Mouse (Mus musculus): ENCODE measurements at regions not wholly inside any gene's neighbourhood (a gene's known extent, or its start where the extent isn't known, plus 50 kb on each side); places are given as distances from the start of the nearest gene placed in this dataset.
"Not testable (repeated sequence)": the region's sequence is repeated elsewhere in the genome, so short reads cannot be mapped to it uniquely, and the experiment has no call there.

DNA sequence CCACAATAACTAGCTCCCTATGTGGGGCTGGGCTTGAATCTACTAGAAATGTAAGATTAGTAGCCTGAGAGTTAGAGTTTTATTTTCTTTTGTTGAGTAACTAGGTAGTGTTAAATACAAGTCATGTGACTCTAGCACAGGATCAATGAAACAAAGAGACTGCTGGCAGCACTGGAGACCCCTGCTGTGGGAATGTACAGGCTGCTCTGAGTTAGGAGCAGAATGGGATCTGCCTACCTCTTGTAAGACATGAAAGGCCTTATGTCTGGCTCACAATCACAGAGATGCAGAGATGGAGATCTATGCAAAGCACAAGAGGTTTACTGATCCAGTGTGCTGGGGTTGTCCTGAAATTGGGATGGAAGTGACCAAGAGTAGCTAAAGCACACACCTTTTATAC lies 193.9 kb upstream of the Kcnmb2 start:
- H3K4me2 ChIP-seq (ENCODE audit: low read depth, low read length); H3K9me3 ChIP-seq (ENCODE audit: control insufficient read depth, low read length); DNase-seq (ENCODE audit: low spot score); H3K9ac ChIP-seq (ENCODE audit: low read depth, low read length); H3K27ac ChIP-seq (replicated peaks; ENCODE audit: low read depth, low read length); ATAC-seq (ENCODE audit: low read depth); H3K36me3 ChIP-seq (ENCODE audit: control insufficient read depth, insufficient read depth, low read length); H3K4me3 ChIP-seq (ENCODE audit: low read depth, low read length); H3K4me1 ChIP-seq (ENCODE audit: control insufficient read depth, insufficient read depth, low read length); H3K27me3 ChIP-seq (replicated peaks; ENCODE audit: control insufficient read depth, insufficient read depth, low read length): not testable (repeated sequence)

DNA sequence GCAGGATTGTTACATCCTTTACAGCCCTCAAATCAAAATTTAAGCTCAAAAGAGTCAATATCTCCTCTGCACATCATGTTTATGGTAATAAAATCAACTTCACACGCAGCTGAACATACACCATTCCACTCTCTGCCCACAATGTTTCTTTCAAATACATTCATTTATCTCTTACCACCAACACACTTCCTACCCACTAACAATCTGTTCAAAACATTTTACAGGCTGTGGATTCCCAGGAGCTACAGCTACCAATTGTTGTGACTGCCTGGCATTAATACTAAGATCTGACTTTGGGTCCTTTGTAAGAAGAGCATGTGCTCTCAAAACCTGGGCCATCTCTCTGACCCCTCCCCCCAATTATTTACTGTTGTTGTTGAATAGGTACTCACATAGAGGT lies 161.0 kb upstream of the Kcnmb2 start:
- Histone ChIP-seq H3K9me3 (ENCODE audit: control insufficient read depth, low read length) (no peaks in the 10 kb centered on the region), H3K9ac (ENCODE audit: low read depth, low read length) (no peak overlapping the region), H3K4me3 (ENCODE audit: low read depth, low read length) (no peak overlapping the region), H3K27me3 (replicated peaks; ENCODE audit: control insufficient read depth, insufficient read depth, low read length) (no peaks in the 10 kb centered on the region), H3K4me1 (ENCODE audit: control insufficient read depth, insufficient read depth, low read length) (no peaks in the 10 kb centered on the region), H3K36me3 (ENCODE audit: control insufficient read depth, insufficient read depth, low read length) (no peaks in the 10 kb centered on the region), H3K27ac (replicated peaks; ENCODE audit: low read depth, low read length) (no peak overlapping the region), H3K4me2 (ENCODE audit: low read depth, low read length) (no peak overlapping the region)
- DNase-seq (ENCODE audit: low spot score), result no peak
- WGBS, result 58% methylated on average over 1 of the region's 1 CpGs
- ATAC-seq (ENCODE audit: low read depth), result no peak

DNA sequence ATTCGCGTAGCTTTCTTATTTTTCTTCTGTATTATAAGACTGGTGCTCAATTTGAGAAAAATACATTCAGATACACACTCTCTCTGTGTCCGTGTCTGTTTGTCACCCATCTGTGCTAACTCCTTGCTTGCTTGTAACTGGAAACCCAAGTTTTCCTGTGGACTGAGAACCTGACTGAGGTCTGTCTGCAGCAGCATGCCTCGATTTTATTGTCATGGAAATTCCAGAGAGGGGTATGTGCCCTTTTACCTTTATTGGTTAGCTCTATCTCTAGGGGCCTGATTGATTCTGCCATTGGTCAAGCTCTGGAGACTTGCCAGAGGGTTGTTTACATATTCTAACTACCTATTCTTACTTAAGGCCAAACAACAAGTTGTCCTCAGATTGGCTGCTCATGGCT lies 146.4 kb upstream of the Kcnmb2 start:
- Histone ChIP-seq H3K27ac (replicated peaks; ENCODE audit: low read depth, low read length) (no peak overlapping the region), H3K36me3 (ENCODE audit: control insufficient read depth, insufficient read depth, low read length) (no peaks in the 10 kb centered on the region), H3K9ac (ENCODE audit: low read depth, low read length) (no peak overlapping the region), H3K9me3 (ENCODE audit: control insufficient read depth, low read length) (no peaks in the 10 kb centered on the region), H3K4me3 (ENCODE audit: low read depth, low read length) (no peak overlapping the region), H3K4me2 (ENCODE audit: low read depth, low read length) (no peak overlapping the region), H3K27me3 (replicated peaks; ENCODE audit: control insufficient read depth, insufficient read depth, low read length) (no peaks in the 10 kb centered on the region), H3K4me1 (ENCODE audit: control insufficient read depth, insufficient read depth, low read length) (no peaks in the 10 kb centered on the region)
- 80% methylated on average over 4 of the region's 4 CpGs for WGBS
- ATAC-seq (ENCODE audit: low read depth) (no peak), DNase-seq (ENCODE audit: low spot score) (no peak)

DNA sequence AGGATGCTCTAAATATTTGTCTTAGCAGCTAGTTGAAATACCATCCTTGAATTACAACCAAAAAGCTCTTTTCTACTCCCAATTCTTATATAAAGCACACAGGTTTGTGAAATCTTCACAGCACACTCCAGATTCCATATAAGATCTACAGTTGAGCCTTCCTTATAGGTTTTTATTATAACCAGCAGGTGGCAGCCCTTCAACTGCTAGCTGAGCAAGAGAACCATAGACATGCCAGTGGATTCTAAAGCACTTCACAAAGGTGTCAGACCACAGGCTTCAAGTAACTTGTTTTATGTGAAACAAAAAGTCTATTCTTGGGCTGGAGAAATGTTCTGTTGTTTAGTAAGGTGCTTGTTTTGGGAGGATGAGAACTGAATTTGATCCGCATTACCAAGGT lies 133.1 kb upstream of the Kcnmb2 start:
- WGBS, result 87% methylated on average over 1 of the region's 1 CpGs
- Histone ChIP-seq H3K27me3 (replicated peaks; ENCODE audit: control insufficient read depth, insufficient read depth, low read length) (no peaks in the 10 kb centered on the region), H3K9ac (ENCODE audit: low read depth, low read length) (no peak overlapping the region), H3K36me3 (ENCODE audit: control insufficient read depth, insufficient read depth, low read length) (no peaks in the 10 kb centered on the region), H3K9me3 (ENCODE audit: control insufficient read depth, low read length) (no peaks in the 10 kb centered on the region), H3K4me2 (ENCODE audit: low read depth, low read length) (no peak overlapping the region), H3K27ac (replicated peaks; ENCODE audit: low read depth, low read length) (no peak overlapping the region), H3K4me3 (ENCODE audit: low read depth, low read length) (no peak overlapping the region), H3K4me1 (ENCODE audit: control insufficient read depth, insufficient read depth, low read length) (no peaks in the 10 kb centered on the region)
- peak; percentile 53 for DNase-seq (ENCODE audit: low spot score)
- no peak for ATAC-seq (ENCODE audit: low read depth)

DNA sequence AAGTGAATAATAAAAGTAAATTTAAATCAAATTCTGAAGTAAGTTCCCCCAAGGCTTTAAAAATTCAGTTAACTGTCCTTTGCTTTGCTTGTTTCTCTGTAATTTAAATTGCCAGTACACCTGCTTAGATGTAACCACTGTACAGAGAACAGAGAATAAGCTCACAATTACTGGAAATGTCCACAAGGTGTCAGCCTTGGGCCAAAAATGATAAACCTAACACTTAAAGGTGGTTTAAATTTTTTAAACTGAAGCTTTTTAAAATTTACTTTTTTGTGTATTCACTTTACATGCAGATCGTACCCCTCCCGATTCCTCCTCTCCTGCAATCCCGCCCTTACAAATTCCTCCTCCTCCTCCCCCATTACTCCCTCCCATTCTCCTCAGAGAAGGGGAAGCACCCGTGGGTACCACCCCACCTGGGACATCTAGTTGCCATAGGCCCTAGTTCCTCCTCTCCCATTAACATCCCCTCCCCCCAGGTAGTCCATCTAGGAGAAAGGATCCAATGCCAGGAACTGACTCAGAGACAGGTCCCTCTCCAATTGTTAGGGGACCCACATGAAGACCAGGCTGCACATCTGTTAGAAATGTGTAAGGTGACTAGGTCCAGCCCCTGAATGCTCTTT lies 111.9 kb upstream of the Kcnmb2 start:
- no peak overlapping the region for H3K9ac ChIP-seq (ENCODE audit: low read depth, low read length)
- H3K36me3 ChIP-seq (ENCODE audit: control insufficient read depth, insufficient read depth, low read length), result no peaks in the 10 kb centered on the region
- no peak overlapping the region for H3K27ac ChIP-seq (replicated peaks; ENCODE audit: low read depth, low read length)
- H3K27me3 ChIP-seq (replicated peaks; ENCODE audit: control insufficient read depth, insufficient read depth, low read length), result no peaks in the 10 kb centered on the region
- WGBS, result 20% methylated on average over 4 of the region's 4 CpGs
- peak; percentile 30; the same call in 1 of the 2 replicates for ATAC-seq (ENCODE audit: low read depth)
- H3K4me1 ChIP-seq (ENCODE audit: control insufficient read depth, insufficient read depth, low read length), result no peaks in the 10 kb centered on the region
- no peak overlapping the region for H3K4me2 ChIP-seq (ENCODE audit: low read depth, low read length)
- no peak overlapping the region for H3K4me3 ChIP-seq (ENCODE audit: low read depth, low read length)
- peak; percentile 42 for DNase-seq (ENCODE audit: low spot score)
- no peaks in the 10 kb centered on the region for H3K9me3 ChIP-seq (ENCODE audit: control insufficient read depth, low read length)

DNA sequence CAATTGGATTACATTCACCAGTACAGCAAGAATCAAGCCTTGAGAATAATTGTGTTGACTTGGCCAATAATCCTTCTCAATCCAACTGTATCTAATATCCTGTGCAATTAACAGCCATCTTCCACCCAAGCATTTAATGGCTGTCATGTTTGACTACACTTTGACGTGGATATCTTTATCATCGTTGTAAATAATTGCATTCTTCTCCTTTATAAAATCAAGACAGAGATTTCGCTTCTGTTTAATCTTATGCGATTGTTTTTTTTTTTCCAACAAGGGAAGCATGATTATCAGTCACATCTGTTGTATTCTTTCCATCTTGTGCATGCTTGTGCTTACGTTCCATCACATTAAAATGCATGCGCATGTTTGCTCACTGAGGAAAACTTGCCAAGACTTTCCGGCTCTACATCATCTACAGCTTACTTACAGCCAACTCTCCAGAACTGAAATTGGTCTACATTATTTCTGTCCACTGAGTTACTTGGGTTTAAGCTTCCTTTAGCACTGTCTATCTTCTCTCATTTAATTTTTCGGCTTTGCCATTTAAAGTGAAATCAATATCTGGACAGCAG lies 108.8 kb upstream of the Kcnmb2 start:
- DNase-seq (ENCODE audit: low spot score) (peak; percentile 63), ATAC-seq (ENCODE audit: low read depth) (no peak)
- Histone ChIP-seq H3K9me3 (ENCODE audit: control insufficient read depth, low read length) (no peaks in the 10 kb centered on the region), H3K27ac (replicated peaks; ENCODE audit: low read depth, low read length) (no peak overlapping the region), H3K4me1 (ENCODE audit: control insufficient read depth, insufficient read depth, low read length) (no peaks in the 10 kb centered on the region), H3K4me3 (ENCODE audit: low read depth, low read length) (no peak overlapping the region), H3K9ac (ENCODE audit: low read depth, low read length) (no peak overlapping the region), H3K36me3 (ENCODE audit: control insufficient read depth, insufficient read depth, low read length) (no peaks in the 10 kb centered on the region), H3K4me2 (ENCODE audit: low read depth, low read length) (no peak overlapping the region), H3K27me3 (replicated peaks; ENCODE audit: control insufficient read depth, insufficient read depth, low read length) (no peaks in the 10 kb centered on the region)
- WGBS, result 75% methylated on average over 8 of the region's 8 CpGs

DNA sequence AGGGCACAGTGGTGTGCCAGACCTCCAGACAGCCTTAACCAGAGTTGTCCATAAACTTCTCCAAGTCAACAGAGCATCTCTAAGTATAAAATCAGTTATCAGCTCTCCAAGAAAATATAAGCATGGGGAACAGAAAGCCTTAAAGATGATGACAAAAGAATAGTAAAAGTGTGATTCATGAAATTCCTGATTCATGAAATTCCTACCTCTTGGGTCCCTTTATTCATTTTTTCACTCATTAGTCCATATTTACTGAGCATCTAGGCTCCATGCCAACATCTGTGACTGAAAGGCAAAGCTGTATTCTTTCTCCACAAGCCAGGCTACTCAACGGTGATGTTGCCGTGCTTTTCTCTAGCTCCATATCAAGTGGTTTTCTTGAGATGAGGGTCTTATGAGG lies 105.7 kb upstream of the Kcnmb2 start:
- Histone ChIP-seq H3K27ac (replicated peaks; ENCODE audit: low read depth, low read length) (no peak overlapping the region), H3K4me1 (ENCODE audit: control insufficient read depth, insufficient read depth, low read length) (no peaks in the 10 kb centered on the region), H3K4me3 (ENCODE audit: low read depth, low read length) (no peak overlapping the region), H3K9ac (ENCODE audit: low read depth, low read length) (no peak overlapping the region), H3K36me3 (ENCODE audit: control insufficient read depth, insufficient read depth, low read length) (no peaks in the 10 kb centered on the region), H3K9me3 (ENCODE audit: control insufficient read depth, low read length) (no peaks in the 10 kb centered on the region), H3K4me2 (ENCODE audit: low read depth, low read length) (no peak overlapping the region), H3K27me3 (replicated peaks; ENCODE audit: control insufficient read depth, insufficient read depth, low read length) (no peaks in the 10 kb centered on the region)
- ATAC-seq (ENCODE audit: low read depth), result no peak
- 71% methylated on average over 2 of the region's 2 CpGs for WGBS
- DNase-seq (ENCODE audit: low spot score), result no peak

DNA sequence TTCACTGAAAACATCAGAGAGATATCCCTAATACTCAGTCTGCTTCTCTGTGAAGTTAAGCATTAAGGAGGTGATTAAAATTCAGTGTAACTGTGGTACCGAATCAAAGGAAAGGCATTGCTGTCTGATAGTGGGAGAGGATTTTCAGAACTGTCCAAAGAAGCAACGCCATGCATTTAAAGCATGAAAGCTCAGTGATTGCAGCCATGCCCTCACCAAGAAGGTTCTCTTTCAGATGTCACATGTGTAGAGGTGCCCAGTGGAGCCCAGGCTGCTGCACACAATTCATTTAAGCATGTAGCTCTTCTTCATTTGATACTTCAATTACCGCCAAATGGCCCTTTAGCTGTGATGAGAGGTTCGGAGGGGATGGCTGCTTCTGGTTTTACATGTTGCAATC lies 103.1 kb upstream of the Kcnmb2 start:
- no peak overlapping the region for H3K4me2 ChIP-seq (ENCODE audit: low read depth, low read length)
- DNase-seq (ENCODE audit: low spot score) (no peak), ATAC-seq (ENCODE audit: low read depth) (no peak)
- H3K27ac ChIP-seq (replicated peaks; ENCODE audit: low read depth, low read length), result no peak overlapping the region
- H3K36me3 ChIP-seq (ENCODE audit: control insufficient read depth, insufficient read depth, low read length), result no peaks in the 10 kb centered on the region
- H3K27me3 ChIP-seq (replicated peaks; ENCODE audit: control insufficient read depth, insufficient read depth, low read length), result no peaks in the 10 kb centered on the region
- no peak overlapping the region for H3K9ac ChIP-seq (ENCODE audit: low read depth, low read length)
- H3K9me3 ChIP-seq (ENCODE audit: control insufficient read depth, low read length), result no peaks in the 10 kb centered on the region
- H3K4me1 ChIP-seq (ENCODE audit: control insufficient read depth, insufficient read depth, low read length), result no peaks in the 10 kb centered on the region
- 84% methylated on average over 4 of the region's 4 CpGs for WGBS
- H3K4me3 ChIP-seq (ENCODE audit: low read depth, low read length), result no peak overlapping the region

DNA sequence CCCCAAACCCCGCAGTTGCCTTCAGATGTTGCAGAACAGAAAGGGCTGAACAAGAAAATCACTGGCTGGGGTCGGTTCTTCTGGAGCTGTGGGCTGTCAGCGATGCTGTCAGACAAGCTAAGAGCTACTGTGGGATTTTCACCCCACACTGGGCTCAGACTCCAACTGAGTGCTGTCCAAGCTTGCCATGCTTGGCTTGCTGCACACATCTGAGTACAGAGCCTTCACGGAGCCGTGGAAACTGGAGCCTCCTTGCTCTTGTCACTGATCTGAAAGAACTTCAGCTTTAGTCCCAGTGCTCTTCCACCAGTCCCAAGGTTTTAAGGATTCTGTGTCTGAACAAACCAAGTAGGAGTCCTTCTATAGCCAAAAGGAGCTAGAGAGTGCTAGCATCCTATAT lies 98.3 kb upstream of the Kcnmb2 start:
- ATAC-seq (ENCODE audit: low read depth) (no peak), DNase-seq (ENCODE audit: low spot score) (peak; percentile 14)
- H3K4me3 ChIP-seq (ENCODE audit: low read depth, low read length), result no peak overlapping the region
- H3K27ac ChIP-seq (replicated peaks; ENCODE audit: low read depth, low read length), result no peak overlapping the region
- H3K27me3 ChIP-seq (replicated peaks; ENCODE audit: control insufficient read depth, insufficient read depth, low read length), result no peaks in the 10 kb centered on the region
- H3K9ac ChIP-seq (ENCODE audit: low read depth, low read length), result no peak overlapping the region
- no peaks in the 10 kb centered on the region for H3K4me1 ChIP-seq (ENCODE audit: control insufficient read depth, insufficient read depth, low read length)
- WGBS, result 43% methylated on average over 5 of the region's 5 CpGs
- no peak overlapping the region for H3K4me2 ChIP-seq (ENCODE audit: low read depth, low read length)
- no peaks in the 10 kb centered on the region for H3K36me3 ChIP-seq (ENCODE audit: control insufficient read depth, insufficient read depth, low read length)
- H3K9me3 ChIP-seq (ENCODE audit: control insufficient read depth, low read length), result no peaks in the 10 kb centered on the region
